Mouse (Mus musculus) liver, embryonic 14.5 days (tissue): ENCODE measurements at regions not wholly inside any gene's neighbourhood (a gene's known extent, or its start where the extent isn't known, plus 50 kb on each side); places are given as distances from the start of the nearest gene placed in this dataset.

Experiments used
- ATAC-seq: fragments of 200-750 bp; cut with Nextera tagmentation; 2 replicates; pipeline ENCODE4 v1.8.0; 2017; ENCODE audit warnings: moderate number of reproducible peaks, mild to moderate bottlenecking, moderate library complexity; ENCODE audit not compliant: insufficient read depth
- DNase-seq, 3 experiments: peaks; one replicate each; pipeline ENCODE4 v3.0.0-alpha.2; 2012 to 2013; ENCODE audit warnings: low read depth in 3 of 3, low spot score in 3 of 3
- H3K27ac ChIP-seq: fragments of 300-500 bp; sonication (generic); 2 replicates; pipeline ENCODE4 v1.5.1; 2014; ENCODE audit warnings: moderate library complexity, mild to moderate bottlenecking, control low read depth, inconsistent platforms
- H3K27me3 ChIP-seq: fragments of 300-500 bp; sonication (generic); 2 replicates; pipeline ENCODE4 v1.6.1; 2014; ENCODE audit warnings: mild to moderate bottlenecking, low read length, moderate library complexity; ENCODE audit not compliant: control insufficient read depth, insufficient read depth
- H3K36me3 ChIP-seq: fragments of 300-500 bp; sonication (generic); replicated peaks from 2 replicates; pipeline ENCODE4 v1.6.1; 2014; ENCODE audit warnings: low read depth; ENCODE audit not compliant: control insufficient read depth, insufficient read depth
- H3K4me1 ChIP-seq, 2 experiments: fragments of 200-500 bp in 1 of 2; fragments of 300-500 bp in 1 of 2; sonication (generic) in 1 of 2; replicated peaks; 2 replicates each; pipeline ENCODE4 v1.6.1; 2012 to 2014; ENCODE audit warnings: antibody characterized with exemption in 1 of 2, inconsistent platforms in 1 of 2, low read length in 1 of 2; ENCODE audit not compliant: control insufficient read depth in 2 of 2, insufficient read depth in 2 of 2
- H3K4me2 ChIP-seq: fragments of 300-500 bp; sonication (generic); 2 replicates; pipeline ENCODE4 v1.6.1; 2014; ENCODE audit warnings: low read depth, mild to moderate bottlenecking, control low read depth, moderate library complexity
- H3K4me3 ChIP-seq, 2 experiments: fragments of 200-500 bp in 1 of 2; fragments of 300-500 bp in 1 of 2; sonication (generic) in 1 of 2; 2 replicates each; pipeline ENCODE4 v1.5.1; 2012 to 2014; ENCODE audit warnings: low read depth in 2 of 2, low read length in 2 of 2, mild to moderate bottlenecking in 2 of 2, control low read depth in 1 of 2, inconsistent platforms in 1 of 2, moderate library complexity in 1 of 2; ENCODE audit not compliant: insufficient read depth in 1 of 2
- H3K9ac ChIP-seq: fragments of 300-500 bp; sonication (generic); replicated peaks from 2 replicates; pipeline ENCODE4 v1.6.1; 2014; ENCODE audit warnings: mild to moderate bottlenecking, control low read depth, moderate library complexity
- H3K9me3 ChIP-seq: fragments of 300-500 bp; sonication (generic); 2 replicates; pipeline ENCODE4 v1.6.1; 2016; ENCODE audit warnings: low read length, mixed read lengths; ENCODE audit not compliant: control insufficient read depth
- CTCF ChIP-seq: IDR thresholded peaks from 2 replicates; pipeline ENCODE4 v1.5.1; 2016; ENCODE audit warnings: antibody characterized with exemption, low read depth, control low read depth
- EP300 ChIP-seq: IDR thresholded peaks from 2 replicates; pipeline ENCODE4 v1.6.1; 2016; ENCODE audit warnings: antibody characterized with exemption, low read depth
- WGBS: fragments of 180-500 bp; shearing (Covaris S2); extraction: QIAGEN DNeasy Blood & Tissue Kit; methylation state at CpG from one replicate; pipeline ENCODE4 v1.1.7; 2014; ENCODE audit not compliant: insufficient replicate concordance; 5-methylcytosine and 5-hydroxymethylcytosine counted together

DNA sequence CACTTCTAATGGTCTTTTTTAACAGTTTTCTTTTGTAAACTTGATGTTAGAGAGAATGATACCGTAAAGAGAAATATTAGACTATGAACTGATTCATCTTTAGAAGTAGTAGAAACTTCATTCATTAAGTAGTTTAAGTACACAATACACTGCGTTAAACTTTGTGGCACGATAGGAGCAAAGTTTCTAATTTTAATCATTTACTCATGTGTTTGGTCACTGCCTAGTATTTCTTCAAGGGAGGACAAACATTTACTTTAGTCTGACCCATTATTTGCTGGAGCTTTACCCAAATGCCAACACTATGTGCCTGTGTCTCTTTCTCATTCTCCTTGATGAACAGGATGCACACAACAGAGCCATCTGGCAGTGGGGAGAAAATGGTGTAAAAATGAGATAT lies 200.6 kb downstream of the Chm start:
- 66% methylated on average over 3 of the region's 3 CpGs for WGBS

GRCm38 (mm10) chrX:112984073-112984472 lies 201.2 kb downstream of the Chm start:
- Histone ChIP-seq H3K36me3 (no peaks in the 10 kb centered on the region), H3K27me3 (no peaks in the 10 kb centered on the region), H3K4me2 (no peak overlapping the region), H3K4me1 (no peaks in the 10 kb centered on the region), H3K9me3 (no peaks in the 10 kb centered on the region), H3K27ac (no peak overlapping the region), H3K4me3 (no peak overlapping the region), H3K9ac (no peak overlapping the region)
- 43% methylated on average over 3 of the region's 3 CpGs for WGBS
- no peak for ATAC-seq
- no peak for TF ChIP-seq CTCF
- TF ChIP-seq EP300: no peak
- DNase-seq: peak in 1 of 3 experiments; percentile 1

More for the DNA sequence above, 200.6 kb downstream of the Chm start:
- Histone ChIP-seq H3K27ac (no peak overlapping the region), H3K27me3 (no peaks in the 10 kb centered on the region), H3K9ac (no peak overlapping the region), H3K4me3 (no peak overlapping the region), H3K36me3 (no peaks in the 10 kb centered on the region), H3K9me3 (no peaks in the 10 kb centered on the region), H3K4me1 (no peaks in the 10 kb centered on the region), H3K4me2 (no peak overlapping the region)
- peak in 1 of 3 experiments; percentile 0 for DNase-seq
- no peak for ATAC-seq
- TF ChIP-seq EP300 (no peak), CTCF (no peak)

- TF ChIP-seq EP300 (no peak), CTCF (peak; percentile 15; the same call in 1 of the 2 replicates)
- no peak overlapping the region for H3K27ac ChIP-seq
- H3K4me1 ChIP-seq: no peaks in the 10 kb centered on the region
- no peaks in the 10 kb centered on the region for H3K27me3 ChIP-seq
- no peak for DNase-seq
- no peaks in the 10 kb centered on the region for H3K36me3 ChIP-seq
- 54% methylated on average over 3 of the region's 3 CpGs for WGBS
- no peak overlapping the region for H3K9ac ChIP-seq
- ATAC-seq: no peak
- no peak overlapping the region for H3K4me2 ChIP-seq
- H3K4me3 ChIP-seq: no peak overlapping the region
- H3K9me3 ChIP-seq: no peaks in the 10 kb centered on the region
Observed at GRCm38 (mm10) chrX:112978583-112978982, 206.7 kb downstream of the Chm start.

- H3K27me3 ChIP-seq: no peaks in the 10 kb centered on the region
- no peak overlapping the region for H3K27ac ChIP-seq
- DNase-seq: no peak
- H3K9me3 ChIP-seq: no peaks in the 10 kb centered on the region
- H3K36me3 ChIP-seq: no peaks in the 10 kb centered on the region
- no peak overlapping the region for H3K4me2 ChIP-seq
- no peak overlapping the region for H3K9ac ChIP-seq
- no peak for TF ChIP-seq CTCF
- no peak for TF ChIP-seq EP300
- ATAC-seq: no peak
- WGBS: 28% methylated on average over 3 of the region's 3 CpGs
- no peak overlapping the region for H3K4me3 ChIP-seq
- H3K4me1 ChIP-seq: no peaks in the 10 kb centered on the region
Observed at GRCm38 (mm10) chrX:112964093-112964492, 221.2 kb downstream of the Chm start.

GRCm38 (mm10) chrX:112949792-112950191 lies 235.5 kb downstream of the Chm start:
- Histone ChIP-seq H3K27ac (no peak overlapping the region), H3K27me3 (no peaks in the 10 kb centered on the region), H3K36me3 (no peaks in the 10 kb centered on the region), H3K4me1 (no peaks in the 10 kb centered on the region), H3K9ac (no peak overlapping the region), H3K9me3 (no peaks in the 10 kb centered on the region), H3K4me2 (no peak overlapping the region), H3K4me3 (no peak overlapping the region)
- no peak for DNase-seq
- no peak for TF ChIP-seq EP300
- no peak for TF ChIP-seq CTCF
- ATAC-seq: no peak
- WGBS: 36% methylated on average over 1 of the region's 1 CpGs
